Mouse (Mus musculus): ENCODE data around the gene Tmem199.

Tmem199 gene

DNA sequence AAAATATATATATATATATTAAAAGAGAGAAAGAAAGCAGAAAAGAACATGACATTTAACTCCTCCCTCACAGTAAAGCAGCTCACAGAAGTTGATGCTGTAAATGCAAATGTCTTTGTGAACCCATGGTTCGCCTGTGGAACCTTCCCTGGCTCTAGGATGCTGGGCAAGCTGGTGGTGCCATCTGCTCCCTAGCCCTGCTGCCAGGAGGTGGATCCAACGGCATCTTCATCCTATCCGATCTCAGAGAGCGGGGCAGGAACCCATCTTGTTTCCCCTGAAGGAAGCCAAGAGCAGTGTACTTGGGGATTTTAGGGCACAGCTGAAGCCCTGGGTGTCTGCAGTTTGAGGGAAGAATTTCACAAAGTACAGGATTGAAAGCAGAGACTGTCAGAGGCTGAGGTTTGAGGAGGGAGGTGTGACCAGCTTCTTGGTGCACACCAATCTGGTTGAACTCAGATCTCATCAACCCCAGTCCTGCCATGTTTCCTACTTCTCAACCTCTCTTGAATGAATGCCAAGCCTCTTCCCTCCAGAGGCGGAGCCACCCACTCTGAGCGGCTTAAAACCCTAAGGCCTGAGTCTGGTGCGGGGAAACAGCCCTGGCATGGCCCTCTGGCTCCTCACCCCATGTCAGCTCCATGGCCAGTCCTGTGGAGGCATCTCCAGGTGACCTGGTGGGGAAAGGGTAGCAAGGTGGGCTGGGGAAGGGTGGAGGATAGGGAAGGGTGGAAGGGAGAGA lies 8.9 kb downstream of the Tmem199 start, which contains the start of gene Sebox:
Gene Sebox, plus strand, starts transcription at position 539 of the 742 bp plus-strand sequence.
- no peak for TF ChIP-seq GATA4 (IDR thresholded peaks at IDR 0.05; ENCODE audit: insufficient replicate concordance, low read length)

DNA sequence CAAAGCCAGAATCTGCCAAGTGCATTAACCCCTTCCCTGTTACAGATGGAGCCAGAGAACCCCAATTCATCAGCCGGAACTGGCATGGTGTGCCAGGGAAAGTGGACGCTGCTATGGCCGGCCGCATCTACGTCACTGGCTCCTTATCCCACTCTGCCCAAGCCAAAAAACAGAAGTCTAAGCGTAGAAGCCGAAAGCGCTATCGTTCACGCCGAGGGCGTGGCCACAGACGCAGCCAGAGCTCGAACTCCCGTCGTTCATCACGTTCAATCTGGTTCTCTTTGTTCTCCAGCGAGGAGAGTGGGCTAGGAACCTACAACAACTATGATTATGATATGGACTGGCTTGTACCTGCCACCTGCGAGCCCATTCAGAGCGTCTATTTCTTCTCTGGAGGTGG lies 10.4 kb downstream of the Tmem199 start:
- no peak for TF ChIP-seq GATA4 (IDR thresholded peaks at IDR 0.05; ENCODE audit: insufficient replicate concordance, low read length)

DNA sequence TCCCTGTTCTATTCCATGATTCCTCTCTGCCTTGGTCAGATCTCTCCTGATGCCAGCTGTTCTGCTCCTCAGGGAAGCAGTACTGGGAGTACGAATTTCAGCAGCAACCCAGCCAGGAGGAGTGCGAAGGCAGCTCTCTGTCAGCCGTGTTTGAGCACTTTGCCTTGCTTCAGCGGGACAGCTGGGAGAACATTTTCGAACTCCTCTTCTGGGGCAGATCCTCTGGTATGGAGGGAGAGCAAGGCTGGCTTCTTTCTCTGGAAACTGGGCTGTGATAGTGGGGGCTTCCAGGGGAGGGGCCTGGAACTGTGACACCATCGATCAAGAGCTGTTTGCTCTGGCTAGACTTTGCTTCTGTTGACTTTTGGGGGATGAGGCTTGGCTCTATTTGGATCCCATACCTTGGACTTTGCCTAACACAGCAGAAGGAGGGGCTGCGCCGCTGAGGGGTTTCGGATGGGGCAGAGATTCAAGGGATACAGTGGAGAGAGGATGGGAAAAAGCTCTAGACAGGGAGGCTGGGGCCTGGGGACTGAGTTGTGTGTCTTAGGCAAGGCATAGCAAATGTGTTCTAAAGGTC lies 11.3 kb downstream of the Tmem199 start:
- no peak for TF ChIP-seq GATA4 (IDR thresholded peaks at IDR 0.05; ENCODE audit: insufficient replicate concordance, low read length)

DNA sequence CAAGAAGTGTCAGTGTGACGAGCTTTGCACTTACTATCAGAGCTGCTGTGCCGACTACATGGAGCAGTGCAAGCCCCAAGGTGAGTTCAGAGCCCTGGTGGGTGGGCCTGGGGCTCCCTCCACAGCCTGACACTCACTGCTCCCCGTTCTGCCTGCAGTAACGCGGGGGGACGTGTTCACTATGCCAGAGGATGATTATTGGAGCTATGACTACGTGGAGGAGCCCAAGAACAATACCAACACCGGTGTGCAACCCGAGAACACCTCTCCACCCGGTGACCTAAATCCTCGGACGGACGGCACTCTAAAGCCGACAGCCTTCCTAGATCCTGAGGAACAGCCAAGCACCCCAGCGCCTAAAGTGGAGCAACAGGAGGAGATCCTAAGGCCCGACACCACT lies 12.4 kb downstream of the Tmem199 start:
- no peak for TF ChIP-seq GATA4 (IDR thresholded peaks at IDR 0.05; ENCODE audit: insufficient replicate concordance, low read length)

DNA sequence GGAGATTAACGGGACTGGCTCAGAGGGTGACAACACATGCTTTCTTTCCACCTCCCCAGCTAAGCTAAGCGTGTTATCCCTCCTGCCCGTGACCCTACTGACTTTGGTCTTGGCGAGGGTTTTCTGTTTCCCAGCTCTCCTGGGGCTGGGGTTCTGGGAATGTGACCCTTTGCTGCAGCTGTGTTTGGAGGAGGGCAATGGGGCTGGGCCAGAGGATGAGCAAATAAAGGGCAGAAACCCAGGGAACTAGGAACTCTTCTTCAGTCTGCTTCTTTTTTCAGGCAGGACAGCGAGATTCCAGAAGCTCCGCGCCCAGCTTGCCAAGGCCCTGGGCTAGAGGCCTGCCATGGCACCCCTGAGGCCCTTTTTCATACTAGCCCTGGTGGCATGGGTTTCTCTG lies 13.0 kb downstream of the Tmem199 start, which contains the start of gene Vtn:
Gene Vtn, plus strand, starts transcription at position 88 of the 400 bp plus-strand sequence.
- no peak for TF ChIP-seq GATA4 (IDR thresholded peaks at IDR 0.05; ENCODE audit: insufficient replicate concordance, low read length)

DNA sequence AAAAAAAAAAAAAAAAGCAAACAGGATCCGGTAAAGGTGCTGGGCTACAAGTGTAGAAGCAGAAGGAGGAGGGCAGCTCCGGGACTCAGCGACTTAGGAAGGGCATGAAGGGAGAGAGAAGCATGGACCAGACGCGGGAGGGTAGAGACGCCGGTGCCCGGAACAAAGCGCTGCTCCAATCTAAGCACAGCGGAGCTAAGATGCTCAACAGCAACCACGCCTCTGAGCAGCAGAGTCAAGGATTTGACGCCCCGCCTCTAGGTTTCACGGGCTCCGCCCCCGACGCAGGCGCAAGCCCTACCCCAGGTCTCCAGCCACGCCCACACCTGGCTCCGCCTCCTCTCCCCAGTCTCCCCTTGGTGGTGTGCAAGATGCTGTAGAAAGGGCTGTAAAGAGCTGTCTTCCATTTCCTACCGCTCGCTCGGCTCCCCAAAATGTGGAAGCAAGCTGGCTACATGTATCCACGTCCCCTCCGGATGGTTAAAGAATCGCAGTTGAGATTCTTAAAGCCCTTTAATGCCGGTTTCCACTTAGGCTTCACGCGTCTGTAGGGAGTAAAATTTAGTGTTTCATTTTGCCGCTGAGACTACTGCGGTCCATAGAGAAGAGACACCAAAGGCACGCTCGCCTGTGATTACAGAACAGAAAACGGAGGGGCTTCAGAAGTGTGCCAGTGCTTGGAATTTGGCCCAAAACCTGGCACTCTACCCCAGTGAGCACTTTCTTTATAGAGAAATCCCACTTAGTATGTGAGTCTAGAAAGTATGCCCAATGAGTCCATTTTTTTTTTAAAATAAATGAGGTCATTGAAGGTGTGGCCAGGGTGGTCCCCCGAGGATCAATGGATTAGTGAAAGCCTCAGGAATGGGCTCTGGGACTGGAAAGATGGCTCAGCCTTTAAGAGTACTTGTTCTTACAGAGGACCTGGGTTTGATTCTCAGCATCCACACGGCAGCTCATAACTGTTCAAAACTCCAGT lies 14.1 kb downstream of the Tmem199 start, which contains the start of gene Sarm1:
Gene Sarm1, minus strand, starts transcription at position 211 of the 979 bp plus-strand sequence.
- no peak for TF ChIP-seq GATA4 (IDR thresholded peaks at IDR 0.05; ENCODE audit: insufficient replicate concordance, low read length)

DNA sequence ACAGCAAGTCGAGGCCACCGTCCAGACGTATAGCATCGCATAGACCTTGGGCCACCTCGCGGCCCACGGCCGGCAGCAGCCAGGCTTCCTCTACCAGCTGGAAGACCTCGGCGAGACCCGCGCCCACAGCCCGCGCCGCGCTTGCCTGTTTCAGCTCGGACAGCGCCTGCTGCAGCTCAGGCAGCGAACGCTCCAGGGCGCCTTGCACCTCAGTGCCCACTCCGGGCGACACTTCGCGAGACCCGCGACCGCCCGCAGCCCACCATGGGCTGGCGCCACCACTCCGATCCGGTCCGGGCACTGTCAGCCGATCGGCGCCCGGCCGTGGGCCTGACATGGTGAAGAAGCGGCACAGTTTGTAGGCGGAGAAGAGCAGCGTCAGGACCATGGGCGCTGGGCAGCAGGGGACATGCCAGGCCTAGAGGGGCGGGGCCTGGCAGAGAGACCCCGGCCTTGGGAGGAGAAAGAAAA lies 14.9 kb downstream of the Tmem199 start:
- no peak for TF ChIP-seq GATA4 (IDR thresholded peaks at IDR 0.05; ENCODE audit: insufficient replicate concordance, low read length)

DNA sequence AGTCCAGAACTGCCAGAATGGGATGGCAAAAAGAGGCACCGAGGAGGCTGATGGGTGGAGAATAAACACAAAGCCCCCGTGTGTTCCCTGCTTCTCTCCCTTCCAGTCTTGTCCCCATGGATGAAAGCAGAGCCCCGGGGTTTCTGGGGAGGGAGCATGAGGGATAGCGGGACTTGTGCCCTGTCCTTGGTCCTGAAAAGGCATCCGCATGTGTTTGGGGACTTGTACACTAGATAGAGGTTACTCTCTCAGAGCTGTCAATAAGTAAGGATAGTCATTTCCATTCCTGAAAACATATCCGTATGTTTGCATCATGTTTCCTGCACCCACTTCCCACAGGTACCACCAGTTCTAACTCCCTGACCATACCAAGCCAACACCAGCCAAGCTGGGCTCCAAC lies 16.1 kb downstream of the Tmem199 start:
- no peak for TF ChIP-seq GATA4 (IDR thresholded peaks at IDR 0.05; ENCODE audit: insufficient replicate concordance, low read length)

DNA sequence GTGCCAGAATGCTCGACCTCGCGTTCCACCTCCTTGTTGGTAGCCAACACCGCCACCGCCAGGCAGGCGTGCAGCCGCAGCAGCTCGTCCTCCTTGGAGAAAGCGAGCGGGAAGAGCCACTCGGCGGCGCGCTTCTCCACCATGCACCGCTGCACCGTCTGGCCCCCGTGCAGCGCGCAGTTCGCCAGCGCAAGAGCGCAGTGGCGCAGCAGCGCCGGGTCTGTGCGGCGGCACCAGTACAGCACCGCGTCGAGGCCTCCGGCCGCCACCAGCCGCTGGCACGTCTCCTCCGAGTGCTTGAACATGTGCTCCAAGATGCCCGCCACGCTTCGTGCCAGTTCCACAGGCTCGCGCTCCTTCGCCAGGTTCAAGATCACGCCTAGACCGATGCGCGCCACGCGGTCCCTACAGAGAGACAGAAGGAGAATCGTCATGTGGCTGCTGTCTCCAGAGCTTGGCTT lies 21.2 kb downstream of the Tmem199 start:
- no peak for TF ChIP-seq GATA4 (IDR thresholded peaks at IDR 0.05; ENCODE audit: insufficient replicate concordance, low read length)

DNA sequence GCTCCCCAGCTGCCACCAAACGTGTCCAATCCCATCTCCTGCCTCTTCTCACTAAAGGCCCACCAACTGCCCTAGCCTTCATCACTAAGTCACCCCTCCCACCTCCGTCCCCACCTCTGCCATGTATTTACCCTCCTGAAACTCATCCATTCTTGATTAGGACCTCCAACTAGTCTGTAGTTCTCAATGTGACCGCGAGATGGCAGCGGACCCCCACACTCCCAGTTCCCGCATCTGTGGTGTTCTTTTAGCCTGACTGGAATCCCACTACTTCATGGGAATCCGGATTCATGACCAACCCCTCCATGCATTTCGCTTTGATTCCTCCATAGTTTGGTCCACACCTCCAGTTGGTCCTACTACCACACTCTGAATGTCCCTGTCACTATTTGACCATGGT lies 23.8 kb downstream of the Tmem199 start:
- no peak for TF ChIP-seq GATA4 (IDR thresholded peaks at IDR 0.05; ENCODE audit: insufficient replicate concordance, low read length)

DNA sequence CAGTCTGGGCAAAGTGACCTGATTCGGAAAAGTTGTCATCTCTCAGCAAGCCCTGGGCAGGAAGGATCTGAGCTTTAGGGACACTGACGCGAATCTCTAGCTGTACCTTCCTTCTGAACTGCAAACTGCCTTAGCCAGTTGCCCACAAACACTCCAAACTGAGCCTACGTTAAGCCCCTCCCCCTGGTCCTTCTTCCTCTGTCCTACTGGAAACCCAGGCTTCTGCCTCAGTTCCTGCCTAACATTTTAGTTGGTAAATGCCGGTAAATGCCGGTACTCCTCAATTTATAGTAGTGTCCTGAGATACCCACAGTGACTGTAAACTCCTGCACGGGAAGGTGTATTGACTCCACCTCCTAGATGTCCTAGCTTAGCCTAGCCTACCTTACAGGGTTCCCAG lies 28.3 kb downstream of the Tmem199 start:
- no peak for TF ChIP-seq GATA4 (IDR thresholded peaks at IDR 0.05; ENCODE audit: insufficient replicate concordance, low read length)

DNA sequence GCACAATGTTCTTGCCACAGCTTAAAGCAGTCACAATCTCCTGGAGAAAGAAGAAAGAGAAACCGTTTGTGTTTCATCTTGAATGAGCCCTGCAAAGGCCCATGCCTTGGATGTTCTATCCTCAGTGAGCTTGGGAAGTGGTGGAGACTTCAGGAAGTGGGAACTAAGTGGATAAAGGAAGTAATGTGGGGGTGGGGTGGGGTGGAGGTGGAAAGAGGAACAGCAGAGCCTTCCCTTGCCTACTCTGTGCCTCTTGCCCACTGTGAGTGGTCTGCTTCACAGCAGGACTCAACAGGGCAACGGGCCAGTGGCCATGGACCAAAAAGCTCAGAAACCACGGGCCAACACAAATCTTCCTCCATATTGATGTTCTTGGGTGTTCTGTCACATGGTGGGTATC lies 36.7 kb downstream of the Tmem199 start:
- TF ChIP-seq GATA4 (IDR thresholded peaks at IDR 0.05; ENCODE audit: insufficient replicate concordance, low read length): no peak

DNA sequence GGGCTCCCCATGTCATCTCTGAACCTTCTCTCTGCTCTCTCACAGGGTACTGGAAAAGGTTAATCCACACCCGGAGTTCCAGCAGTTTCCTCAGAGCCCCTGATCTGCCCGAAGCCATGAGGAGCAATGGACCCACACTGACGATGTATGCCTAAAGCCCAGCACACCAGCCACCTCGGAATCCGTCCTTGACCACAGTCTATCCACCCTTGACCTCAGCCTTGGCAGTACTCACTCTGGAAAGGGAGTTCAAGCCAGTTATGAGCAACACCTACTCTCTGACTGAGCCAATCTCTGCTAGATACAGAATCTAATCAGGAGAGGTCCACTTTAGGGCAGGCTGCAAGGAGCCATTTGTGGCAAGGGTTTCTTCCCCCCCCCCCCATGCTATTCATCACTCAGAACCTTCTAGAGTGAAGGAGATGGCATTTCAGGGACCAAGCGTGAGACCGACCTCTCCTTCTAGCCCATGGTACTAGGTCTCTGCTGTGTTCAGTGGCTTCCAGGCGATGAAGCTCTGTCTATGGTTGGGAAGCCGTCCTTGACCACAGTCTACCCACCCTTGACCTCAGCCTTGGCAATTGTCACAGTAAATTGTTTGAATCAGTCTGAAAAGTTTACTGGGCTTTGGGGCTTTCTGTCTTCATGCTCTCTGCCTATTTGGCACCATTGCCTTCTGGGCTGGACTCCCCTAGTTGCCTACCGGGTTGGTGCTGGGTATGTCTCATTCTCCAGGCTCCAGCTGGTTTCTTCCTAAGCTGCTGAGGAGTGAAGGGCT lies 40.5 kb downstream of the Tmem199 start:
- no peak for TF ChIP-seq GATA4 (IDR thresholded peaks at IDR 0.05; ENCODE audit: insufficient replicate concordance, low read length)

DNA sequence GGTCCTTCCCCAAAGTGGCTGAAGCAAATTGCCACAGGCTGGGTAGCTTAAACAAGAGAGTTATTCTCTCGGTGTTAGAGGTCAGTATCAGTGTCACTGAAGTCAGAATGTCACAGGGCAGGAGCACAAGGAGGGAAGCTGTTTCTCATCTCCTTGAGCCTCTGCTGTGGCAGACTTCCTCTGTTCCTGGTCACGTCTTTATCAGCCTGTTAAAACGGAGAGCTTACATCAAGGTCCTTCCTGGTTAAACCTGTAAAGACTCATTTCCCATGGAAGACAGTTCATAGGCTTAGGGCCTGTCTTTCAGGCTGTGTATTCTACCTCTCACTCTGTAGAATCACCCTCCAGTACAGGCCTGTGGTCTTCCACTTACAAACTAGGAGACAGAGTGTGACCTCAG lies 44.0 kb downstream of the Tmem199 start:
- no peak for TF ChIP-seq GATA4 (IDR thresholded peaks at IDR 0.05; ENCODE audit: insufficient replicate concordance, low read length)
